Mouse (Mus musculus): ENCODE data around the gene L3hypdh. TPM values are rescaled to one million over a fixed set of nuclear protein-coding genes. Genes with fewer than 3 reads are reported as not detected.

The L3hypdh gene
- polyA plus RNA-seq (2017; shearing (Covaris generic)): 0.32 TPM

DNA sequence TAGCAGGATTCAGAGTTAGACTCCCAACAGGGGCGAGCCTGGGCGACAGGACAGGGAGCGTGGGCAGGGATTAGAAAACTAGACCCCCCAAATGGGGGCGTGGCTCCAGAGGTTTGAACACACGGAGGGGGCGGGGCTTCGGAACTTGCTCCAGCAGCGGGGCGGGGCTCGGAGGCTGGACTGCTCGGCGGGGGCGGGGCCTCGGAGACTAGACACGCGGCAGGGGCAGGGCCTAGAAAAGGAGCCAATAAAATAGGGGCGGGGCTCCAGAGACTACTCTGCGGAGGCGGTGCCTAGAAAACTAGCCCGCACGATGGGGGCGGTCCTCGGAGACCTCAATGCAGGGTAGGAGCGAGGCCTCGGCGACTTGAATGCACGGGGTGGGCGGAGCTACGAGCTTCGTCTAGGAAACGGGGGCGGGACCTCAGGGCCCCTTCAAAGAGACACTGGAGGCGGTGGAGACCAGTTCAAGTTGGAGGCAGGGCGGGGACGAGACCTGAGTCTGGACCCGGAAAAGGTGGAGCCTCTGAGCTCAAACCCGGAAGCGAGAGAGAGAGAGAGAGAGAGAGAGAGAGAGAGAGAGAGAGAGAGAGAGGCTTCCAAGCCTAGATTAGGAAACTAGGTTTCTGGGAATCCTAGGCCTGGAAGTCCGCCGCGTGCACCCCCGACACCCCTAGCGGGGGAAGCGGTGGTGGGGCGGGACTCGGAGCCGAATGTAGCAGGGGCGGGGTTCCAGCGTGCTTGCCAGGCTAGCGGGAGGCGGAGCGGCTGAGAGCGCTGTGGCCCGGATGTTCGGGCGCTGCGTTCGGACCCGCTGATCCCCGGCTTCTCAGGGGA is at the start of gene L3hypdh, which contains the start of gene Jkamp:
Gene L3hypdh (minus strand): TSS at position 111 of the 837 bp plus-strand sequence.
Gene Jkamp (plus strand): TSS at position 261 of the 837 bp plus-strand sequence.

DNA sequence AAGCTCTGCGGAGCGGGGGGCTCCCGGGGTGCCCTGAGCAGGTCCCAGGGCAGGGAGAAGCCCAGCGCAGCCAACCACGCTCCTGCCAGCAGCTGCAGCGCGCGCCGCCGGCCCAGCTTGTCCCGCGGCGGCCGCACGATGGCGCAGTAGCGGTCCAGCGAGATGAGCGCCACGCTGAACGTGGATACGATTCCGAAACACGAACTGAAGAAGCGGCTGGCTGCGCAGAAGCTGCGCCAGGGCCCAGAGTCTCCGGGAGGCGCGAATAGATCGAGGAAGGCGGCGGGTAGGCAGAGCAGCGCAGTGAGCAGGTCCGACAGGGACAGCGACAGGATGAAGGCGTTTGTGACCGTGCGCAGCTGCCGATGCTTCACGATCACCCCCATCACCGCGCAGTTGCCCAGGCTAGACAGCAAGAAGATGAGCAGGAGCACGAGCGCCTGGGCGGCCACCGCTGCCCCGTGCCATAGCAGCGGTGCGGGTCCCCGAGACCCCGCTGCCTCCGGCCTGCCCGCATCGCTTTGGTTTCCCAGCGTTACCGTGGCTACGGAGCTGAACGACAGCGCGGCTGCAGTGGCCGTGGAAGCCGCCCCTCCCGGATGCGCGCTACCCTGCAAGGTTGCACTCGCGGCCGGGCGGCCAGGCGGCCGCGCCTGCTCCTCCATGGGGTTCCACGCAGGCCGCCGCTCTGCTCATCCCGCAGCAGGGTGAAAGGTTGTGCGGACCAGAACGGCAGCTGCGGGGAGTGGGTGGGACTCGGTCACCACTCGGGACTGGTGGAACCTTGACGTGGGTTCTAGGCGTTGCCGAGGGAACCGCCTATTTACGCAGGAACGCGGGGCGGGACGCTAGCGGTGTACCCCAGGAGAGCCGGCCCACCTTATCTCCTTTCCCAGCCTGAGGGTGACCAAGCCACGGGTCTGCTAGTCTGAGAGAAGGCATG is 14.6 kb downstream of the L3hypdh start, which contains the start of gene Gpr135:
Gene Gpr135 (minus strand): TSS at position 799 of the 943 bp plus-strand sequence.

Other genes starting within 250 kb of the L3hypdh start
- 0.31 TPM for gene Gpr135, start 14.3 kb downstream of the L3hypdh start, polyA plus RNA-seq (2017; shearing (Covaris generic))
- 26.8 TPM for gene Jkamp, start 150 bp upstream of the L3hypdh start, polyA plus RNA-seq (2017; shearing (Covaris generic))
- not detected for gene Ccdc175, start 99.6 kb upstream of the L3hypdh start, polyA plus RNA-seq (2017; shearing (Covaris generic))